Mouse (Mus musculus): ENCODE measurements at regions not wholly inside any gene's neighbourhood (a gene's known extent, or its start where the extent isn't known, plus 50 kb on each side); places are given as distances from the start of the nearest gene placed in this dataset.

GRCm38 (mm10) chr10:95124476-95124875 is 179.8 kb upstream of the Plxnc1 start:
- DNase-seq (ENCODE audit: inconsistent ontology term), result no peak

- no peak for DNase-seq (ENCODE audit: inconsistent ontology term)
These were observed 175.4 kb upstream of the Plxnc1 start for GRCm38 (mm10) chr10:95120007-95120406.

- no peak for DNase-seq (ENCODE audit: inconsistent ontology term)
These were observed 174.2 kb upstream of the Plxnc1 start for GRCm38 (mm10) chr10:95118786-95119351.

GRCm38 (mm10) chr10:95117731-95118212 is 173.1 kb upstream of the Plxnc1 start:
- no peak for DNase-seq (ENCODE audit: inconsistent ontology term)

GRCm38 (mm10) chr10:95117041-95117730 is 172.6 kb upstream of the Plxnc1 start:
- peak; percentile 79 for DNase-seq (ENCODE audit: inconsistent ontology term)

- no peak for DNase-seq (ENCODE audit: inconsistent ontology term)
These were observed 172.0 kb upstream of the Plxnc1 start for GRCm38 (mm10) chr10:95116579-95117011.

- no peak for DNase-seq (ENCODE audit: inconsistent ontology term)
These were observed 168.3 kb upstream of the Plxnc1 start for GRCm38 (mm10) chr10:95112837-95113388.

GRCm38 (mm10) chr10:95112231-95112774 is 167.7 kb upstream of the Plxnc1 start:
- DNase-seq (ENCODE audit: inconsistent ontology term), result no peak

GRCm38 (mm10) chr10:95110786-95111185 is 166.2 kb upstream of the Plxnc1 start:
- no peak for DNase-seq (ENCODE audit: inconsistent ontology term)

GRCm38 (mm10) chr10:95109576-95109975 is 164.9 kb upstream of the Plxnc1 start:
- DNase-seq (ENCODE audit: inconsistent ontology term), result no peak

GRCm38 (mm10) chr10:95107532-95108251 is 163.1 kb upstream of the Plxnc1 start:
- no peak for DNase-seq (ENCODE audit: inconsistent ontology term)

- DNase-seq (ENCODE audit: inconsistent ontology term), result no peak
These were observed 159.2 kb upstream of the Plxnc1 start for GRCm38 (mm10) chr10:95103808-95104207.

- no peak for DNase-seq (ENCODE audit: inconsistent ontology term)
These were observed 158.3 kb upstream of the Plxnc1 start for GRCm38 (mm10) chr10:95102981-95103380.

GRCm38 (mm10) chr10:95099906-95100305 is 155.3 kb upstream of the Plxnc1 start:
- no peak for DNase-seq (ENCODE audit: inconsistent ontology term)

GRCm38 (mm10) chr10:95095847-95096246 is 151.2 kb upstream of the Plxnc1 start:
- no peak for DNase-seq (ENCODE audit: inconsistent ontology term)

GRCm38 (mm10) chr10:95094771-95095170 is 150.1 kb upstream of the Plxnc1 start:
- DNase-seq (ENCODE audit: inconsistent ontology term), result no peak

- DNase-seq (ENCODE audit: inconsistent ontology term), result no peak
These were observed 148.6 kb upstream of the Plxnc1 start for GRCm38 (mm10) chr10:95093266-95093665.

- no peak for DNase-seq (ENCODE audit: inconsistent ontology term)
These were observed 146.5 kb upstream of the Plxnc1 start for GRCm38 (mm10) chr10:95091086-95091485.

GRCm38 (mm10) chr10:95090641-95091040 is 146.0 kb upstream of the Plxnc1 start:
- DNase-seq (ENCODE audit: inconsistent ontology term), result no peak

GRCm38 (mm10) chr10:95090035-95090434 is 145.4 kb upstream of the Plxnc1 start:
- DNase-seq (ENCODE audit: inconsistent ontology term), result no peak

GRCm38 (mm10) chr10:95087864-95088570 is 143.4 kb upstream of the Plxnc1 start:
- peak; percentile 51 for DNase-seq (ENCODE audit: inconsistent ontology term)
